12 mouse cellular contexts compared by ENCODE assay signal in genomic region chr14:14643533-14643932, GRCm38 (mm10).
"Had no signal": no experiment of that assay in that cellular context is flagged by ENCODE, and none has a peak within 500 bp of the region (broad histone marks: within the 10 kb centered on the region; RNA-seq: fewer than 3 reads in every experiment).

No protein-coding gene starts in this region.

- H3K27ac ChIP-seq: layer of hippocampus, adult 2 months; left cerebral cortex, adult 2 months; liver, embryonic 13.5 days had no signal

- H3K27me3 ChIP-seq: liver, embryonic 13.5 days had no signal

- DNase-seq: kidney, adult 2 months; kidney, postnatal 14 days; kidney, postnatal 4 days; layer of hippocampus, postnatal 36 days; liver, embryonic 13.5 days; lung, adult 2 months; lung, postnatal 14 days; lung, postnatal 4 days; midbrain, embryonic 14.5 days; thymus, postnatal 25 days had no signal

- H3K36me3 ChIP-seq: liver, embryonic 13.5 days had no signal

- H3K4me3 ChIP-seq: layer of hippocampus, adult 2 months; left cerebral cortex, adult 2 months; liver, embryonic 13.5 days had no signal
